Mouse (Mus musculus): ENCODE results near the gene Nt5c2.

DNA sequence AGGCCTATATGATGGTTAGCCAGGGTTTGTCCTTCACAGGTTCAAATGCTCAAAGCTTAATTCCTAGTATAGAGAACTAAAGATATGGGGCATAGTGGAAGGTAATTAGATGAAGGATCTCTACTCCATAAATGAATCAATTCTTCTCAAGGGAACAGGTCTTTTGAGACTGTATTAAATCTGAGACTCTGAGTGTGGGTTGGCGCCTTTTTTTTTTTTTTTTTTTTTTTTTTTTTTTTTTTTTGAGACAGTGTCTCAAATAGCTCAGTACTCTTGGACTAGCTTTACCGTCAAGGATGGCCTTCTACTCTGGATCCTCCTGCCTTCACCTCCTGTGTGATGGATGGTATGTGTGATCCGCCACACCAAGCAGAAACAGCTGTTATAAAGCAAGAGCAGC lies 21.6 kb upstream of the Nt5c2 start:
- no peak for TF ChIP-seq POLR2A (IDR thresholded peaks at IDR 0.05; ENCODE audit: low read depth, low read length)
- no peak for TF ChIP-seq CTCF (IDR thresholded peaks at IDR 0.05; ENCODE audit: extremely low read depth, insufficient read depth, insufficient read length, insufficient replicate concordance)

All from spleen, adult 2 months (tissue).